Mouse (Mus musculus) hindbrain, embryonic 11.5 days (tissue): ENCODE results near the gene Rex2. TPM values are rescaled to one million over a fixed set of nuclear protein-coding genes. Genes with fewer than 3 reads are reported as not detected.
A peak's percentile ranks its signal among the peaks of the same experiment; 100 is the strongest.
"Not testable (repeated sequence)": the region's sequence is repeated elsewhere in the genome, so short reads cannot be mapped to it uniquely, and the experiment has no call there.

Experiments used
- ATAC-seq: fragments of 200-750 bp; cut with Nextera tagmentation; 2 replicates; pipeline ENCODE4 v1.8.0; 2017; ENCODE audit warnings: mild to moderate bottlenecking, moderate TSS enrichment, moderate library complexity; ENCODE audit not compliant: low FRiP score
- DNase-seq: peaks from one replicate; pipeline ENCODE4 v3.0.0-alpha.2; 2015; ENCODE audit warnings: low spot score
- H3K27ac ChIP-seq: fragments of 300-500 bp; sonication (generic); 2 replicates; pipeline ENCODE4 v1.5.1; 2014; ENCODE audit warnings: mild to moderate bottlenecking, low read depth, low read length
- H3K27me3 ChIP-seq: fragments of 300-500 bp; sonication (generic); 2 replicates; pipeline ENCODE4 v1.6.1; 2014; ENCODE audit warnings: mild to moderate bottlenecking, low read length, moderate library complexity, mixed read lengths; ENCODE audit not compliant: control insufficient read depth, insufficient read depth
- H3K36me3 ChIP-seq: fragments of 300-500 bp; sonication (generic); 2 replicates; pipeline ENCODE4 v1.6.1; 2014; ENCODE audit warnings: mild to moderate bottlenecking, low read length, moderate library complexity, mixed read lengths; ENCODE audit not compliant: control insufficient read depth, insufficient read depth
- H3K4me1 ChIP-seq: fragments of 300-500 bp; sonication (generic); replicated peaks from 2 replicates; pipeline ENCODE4 v1.6.1; 2014; ENCODE audit warnings: low read length, mixed read lengths; ENCODE audit not compliant: control insufficient read depth, insufficient read depth
- H3K4me2 ChIP-seq: fragments of 300-500 bp; sonication (generic); replicated peaks from 2 replicates; pipeline ENCODE4 v1.6.1; 2014; ENCODE audit warnings: mild to moderate bottlenecking, low read depth, low read length
- H3K4me3 ChIP-seq: fragments of 300-500 bp; sonication (generic); 2 replicates; pipeline ENCODE4 v1.5.1; 2014; ENCODE audit warnings: low read depth, low read length
- H3K9ac ChIP-seq: fragments of 300-500 bp; sonication (generic); 2 replicates; pipeline ENCODE4 v1.6.1; 2014; ENCODE audit warnings: low read depth, low read length
- H3K9me3 ChIP-seq: fragments of 300-500 bp; sonication (generic); 2 replicates; pipeline ENCODE4 v1.6.1; 2016; ENCODE audit warnings: low read length; ENCODE audit not compliant: control insufficient read depth
- WGBS: fragments of 180-500 bp; shearing (Covaris S2); extraction: QIAGEN DNeasy Blood & Tissue Kit; methylation state at CpG from one replicate; pipeline ENCODE4 v1.1.7; 2014; 5-methylcytosine and 5-hydroxymethylcytosine counted together
- polyA plus RNA-seq: library from polyadenylated mRNA; unstranded; fragments of >200 nt; fragmentation: Nextera tagmentation; extraction: Ambion mirVana; gene quantifications from 2 replicates; pipeline ENCODE4 v1.2.1, GENCODE M21; 2014

Gene Rex2
- polyA plus RNA-seq, 1 experiment from 2014 or later, result not detected

GRCm38 (mm10) chr4:147101666-147102626 is 80.3 kb downstream of the Rex2 start:
- not testable (repeated sequence) for H3K27ac ChIP-seq, H3K36me3 ChIP-seq, H3K27me3 ChIP-seq, H3K4me1 ChIP-seq, H3K9me3 ChIP-seq
- peak; percentile 51 for DNase-seq
- peak; percentile 95 for ATAC-seq
- Histone ChIP-seq H3K9ac (peak overlapping the region; percentile 37; the same call in 1 of the 2 replicates), H3K4me3 (peak overlapping the region; percentile 40), H3K4me2 (peak overlapping the region; percentile 71)
- WGBS, result 3% methylated on average over 67 of the region's 109 CpGs

GRCm38 (mm10) chr4:147103814-147104213 is 82.2 kb downstream of the Rex2 start:
- not testable (repeated sequence) for H3K9me3 ChIP-seq, H3K4me1 ChIP-seq, DNase-seq, H3K4me3 ChIP-seq, H3K27ac ChIP-seq, H3K9ac ChIP-seq, H3K27me3 ChIP-seq, H3K36me3 ChIP-seq, ATAC-seq, H3K4me2 ChIP-seq
- WGBS, result 62% methylated on average over 4 of the region's 4 CpGs

Other genes starting within 250 kb of the Rex2 start
- gene Gm21411, start 112.3 kb upstream of the Rex2 start, polyA plus RNA-seq, result not detected in 2 replicates
- not detected in 2 replicates for gene Zfp989, start 49.9 kb upstream of the Rex2 start, polyA plus RNA-seq
- 7.8 and 8.7 TPM in 2 replicates for gene Zfp991, start 110.2 kb downstream of the Rex2 start, polyA plus RNA-seq